Mouse (Mus musculus): Measurements from ENCODE around the gene Prkce.
"Not testable (repeated sequence)": the region's sequence is repeated elsewhere in the genome, so short reads cannot be mapped to it uniquely, and the experiment has no call there.

The Prkce gene

DNA sequence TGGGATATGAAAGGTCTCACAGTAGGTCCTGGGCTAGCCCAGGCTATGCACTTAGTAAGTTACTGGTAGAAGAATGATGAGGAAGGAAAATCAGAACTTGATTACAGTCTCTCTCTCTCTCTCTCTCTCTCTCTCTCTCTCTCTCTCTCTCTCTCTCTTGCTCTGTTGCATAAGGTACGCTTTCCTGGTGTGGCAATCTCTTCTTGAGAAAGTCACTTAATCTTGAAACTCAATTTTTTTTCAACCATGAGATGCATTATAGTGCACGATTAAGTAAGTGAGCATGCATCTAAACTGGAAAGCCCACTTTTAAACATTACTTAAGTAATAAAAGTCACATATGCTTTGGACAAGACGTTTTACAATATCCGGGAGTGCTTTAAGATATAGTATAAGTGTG lies 285.3 kb downstream of the Prkce start:
- DNase-seq (ENCODE audit: low spot score): no peak

- DNase-seq (ENCODE audit: low spot score): no peak
These were observed 286.2 kb downstream of the Prkce start for GRCm38 (mm10) chr17:86453673-86454350.

- DNase-seq (ENCODE audit: low spot score): no peak
These were observed 286.7 kb downstream of the Prkce start for GRCm38 (mm10) chr17:86454351-86454706.

DNA sequence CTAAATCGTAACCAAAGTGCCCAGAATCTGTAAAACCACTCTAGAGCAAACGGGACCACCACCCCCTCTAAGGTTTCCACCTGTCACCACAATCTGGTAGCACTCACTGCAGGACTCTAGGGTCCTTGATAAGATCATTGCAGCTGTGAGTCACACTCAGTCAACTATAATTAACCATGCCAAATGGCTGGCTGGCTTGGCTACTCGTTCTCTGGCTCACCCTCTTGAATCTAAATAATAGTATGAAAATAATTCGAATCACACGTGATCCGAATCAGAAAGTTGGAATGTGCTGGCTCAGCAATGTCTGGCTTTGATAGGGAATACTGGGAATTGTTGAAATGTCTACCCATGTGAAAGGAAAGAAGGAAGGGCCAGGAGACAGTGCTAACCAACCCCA lies 288.9 kb downstream of the Prkce start:
- DNase-seq (ENCODE audit: low spot score): no peak

DNA sequence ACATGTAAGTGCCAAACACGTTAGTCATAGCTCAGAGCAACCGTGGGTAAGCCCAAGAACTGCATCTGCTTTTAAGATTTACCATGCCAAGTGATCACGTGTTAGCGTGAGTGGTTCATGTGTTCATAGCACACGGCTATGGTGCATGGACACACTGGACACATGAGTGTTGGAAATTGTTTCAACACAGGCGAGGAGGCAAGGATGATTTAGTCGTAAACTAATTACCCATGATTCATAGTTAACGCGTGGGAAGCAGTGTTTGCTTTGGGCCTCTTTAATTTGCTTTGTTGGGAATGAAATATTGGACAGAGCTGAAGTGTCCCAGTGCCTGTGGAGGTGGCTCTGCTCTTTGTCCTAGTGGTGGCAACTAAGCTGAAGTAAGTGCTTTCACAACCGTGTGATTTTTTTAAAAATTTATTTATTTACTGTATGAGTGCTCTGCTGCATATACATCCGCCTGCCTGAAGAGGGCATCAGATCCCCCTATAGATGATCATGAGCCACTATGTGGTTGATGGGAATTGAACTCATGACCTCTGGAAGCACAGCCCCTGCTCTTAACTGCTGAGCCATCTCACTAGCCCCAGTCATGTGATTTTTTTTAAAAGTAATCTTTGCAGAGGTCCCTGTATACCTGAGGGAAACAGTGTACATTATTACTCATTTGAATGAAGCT lies 290.9 kb downstream of the Prkce start:
- DNase-seq (ENCODE audit: low spot score): no peak

- no peak for DNase-seq (ENCODE audit: low spot score)
These were observed 293.3 kb downstream of the Prkce start for GRCm38 (mm10) chr17:86460645-86461430.

- no peak for DNase-seq (ENCODE audit: low spot score)
These were observed 295.8 kb downstream of the Prkce start for GRCm38 (mm10) chr17:86463369-86463768.

DNA sequence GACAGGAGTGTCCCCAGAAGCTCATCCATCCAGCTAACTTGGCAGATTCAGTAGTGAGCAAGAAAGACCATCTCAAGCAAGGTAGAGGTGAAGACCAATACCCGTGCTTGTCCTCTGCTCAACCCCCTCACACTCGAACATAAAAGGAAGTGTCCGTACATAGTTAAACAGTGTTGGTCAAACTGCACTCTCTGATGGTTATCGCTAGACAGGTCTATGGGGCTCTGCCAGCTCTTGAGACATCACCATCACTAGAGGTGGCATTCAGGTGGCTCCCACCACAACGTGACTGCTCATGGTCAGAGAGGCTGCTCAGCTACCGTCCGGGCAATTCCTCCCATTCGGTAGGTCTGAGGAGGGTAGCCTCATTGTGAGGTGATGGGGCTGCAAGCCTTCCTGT lies 296.6 kb downstream of the Prkce start:
- no peak for DNase-seq (ENCODE audit: low spot score)

GRCm38 (mm10) chr17:86464689-86465363 lies 297.2 kb downstream of the Prkce start:
- no peak for DNase-seq (ENCODE audit: low spot score)

DNA sequence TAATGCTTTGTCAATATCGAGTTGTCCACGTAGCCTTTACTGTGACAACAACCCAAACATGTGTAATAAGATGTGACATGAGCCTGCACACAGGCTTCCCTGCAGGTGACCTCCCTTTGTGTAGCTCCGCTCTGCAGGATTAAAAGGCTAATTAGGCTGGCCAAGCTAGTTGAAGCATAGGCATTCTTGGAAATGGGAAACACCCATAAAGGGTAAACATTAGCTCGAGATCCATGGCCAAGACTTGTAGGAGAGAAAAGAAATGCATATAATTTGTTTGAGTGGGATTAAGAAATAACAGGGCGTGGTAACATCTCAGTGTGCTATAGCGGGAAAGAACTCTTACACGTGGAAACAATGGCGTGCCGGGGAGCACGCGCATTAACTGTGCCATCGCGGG lies 298.3 kb downstream of the Prkce start:
- no peak for DNase-seq (ENCODE audit: low spot score)

- no peak for DNase-seq (ENCODE audit: low spot score)
These were observed 298.8 kb downstream of the Prkce start for GRCm38 (mm10) chr17:86466412-86466811.

DNA sequence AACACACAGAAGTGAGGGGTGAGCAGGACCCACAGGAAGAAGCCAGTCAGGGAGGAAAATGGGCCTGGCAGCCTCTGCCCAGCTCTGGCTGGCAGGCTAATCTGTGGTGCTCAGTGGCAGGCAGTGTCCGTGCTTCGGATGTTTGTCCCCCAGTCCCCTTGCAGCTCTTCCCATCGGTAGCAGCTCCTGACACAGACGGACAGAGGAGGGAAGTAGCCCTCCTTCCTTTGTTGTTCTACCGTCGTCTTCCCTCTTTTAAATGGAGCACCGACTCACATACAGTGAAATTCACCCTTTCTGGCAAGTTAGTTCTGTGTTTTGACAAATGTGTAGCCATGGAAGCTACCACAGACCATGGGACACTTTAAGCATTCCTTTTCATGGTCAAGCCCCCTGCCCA lies 299.3 kb downstream of the Prkce start:
- no peak for DNase-seq (ENCODE audit: low spot score)

DNA sequence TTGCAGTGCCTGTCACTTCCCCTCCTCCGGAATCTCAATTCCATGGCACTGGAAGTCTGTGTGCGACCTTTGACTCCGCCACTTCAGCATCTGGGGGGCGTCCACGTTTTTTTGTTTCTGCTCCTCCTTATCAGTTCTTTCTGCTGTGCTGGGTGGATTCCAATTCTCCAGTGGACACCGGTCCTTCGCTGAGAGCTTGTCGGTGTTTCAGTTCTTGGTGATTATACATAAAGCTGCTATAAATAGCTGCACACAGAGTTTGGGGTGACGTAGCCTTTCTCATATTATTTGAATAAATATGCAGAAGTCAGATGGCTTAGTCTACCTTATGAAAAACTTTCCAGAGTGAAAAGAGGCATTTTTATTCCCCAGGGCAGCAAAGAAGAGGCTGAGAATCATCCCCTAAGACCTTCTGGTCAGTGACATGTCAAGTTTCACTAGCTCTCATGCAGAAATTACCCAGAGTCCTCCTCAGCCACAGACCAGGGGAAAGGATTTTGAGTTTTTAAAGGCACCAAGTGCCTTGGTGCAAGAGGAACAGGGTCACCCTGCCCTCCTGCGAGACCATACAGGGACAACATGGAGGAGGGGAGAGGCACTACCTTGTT lies 299.8 kb downstream of the Prkce start:
- DNase-seq (ENCODE audit: low spot score): no peak

- no peak for DNase-seq (ENCODE audit: low spot score)
These were observed 300.4 kb downstream of the Prkce start for GRCm38 (mm10) chr17:86467967-86468366.

DNA sequence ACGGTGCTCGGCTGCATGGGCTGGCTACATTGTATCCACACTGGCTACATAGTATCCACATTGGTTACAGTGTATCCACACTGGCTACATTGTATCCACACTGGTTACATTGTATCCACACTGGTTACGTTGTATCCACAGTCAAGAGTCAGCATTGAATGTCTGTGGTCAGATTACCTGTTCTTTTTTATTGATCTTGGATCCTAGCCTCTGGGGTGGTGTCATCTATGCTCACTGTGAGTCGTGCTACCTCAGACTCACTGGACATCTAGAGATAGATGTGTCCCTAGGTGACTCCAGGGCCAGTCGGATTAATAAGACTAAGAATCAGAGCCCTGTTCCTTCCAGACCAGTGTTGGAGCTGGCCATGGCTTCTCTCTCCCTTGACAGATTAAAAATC lies 302.6 kb downstream of the Prkce start:
- no peak for DNase-seq (ENCODE audit: low spot score)

DNA sequence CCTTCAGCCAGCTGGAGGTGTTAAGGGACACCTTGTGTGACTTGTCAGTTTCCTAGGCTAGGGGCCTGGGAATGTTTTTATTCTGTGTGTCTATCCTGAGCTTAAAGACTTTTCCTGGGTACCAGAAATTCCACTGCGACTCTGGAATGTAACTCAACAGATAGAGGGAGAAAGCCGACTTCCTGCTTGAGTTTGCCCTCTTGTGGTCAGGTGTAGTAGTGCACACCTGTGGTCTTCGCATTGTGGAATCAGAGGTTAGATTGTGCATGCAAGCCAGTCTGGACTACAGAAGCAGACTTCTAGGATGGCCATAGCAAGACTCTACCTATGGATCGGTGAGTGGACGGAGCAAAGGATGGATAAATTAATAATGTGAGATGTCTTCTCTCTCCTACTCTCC lies 304.1 kb downstream of the Prkce start:
- peak; percentile 71 for DNase-seq (ENCODE audit: low spot score)

DNA sequence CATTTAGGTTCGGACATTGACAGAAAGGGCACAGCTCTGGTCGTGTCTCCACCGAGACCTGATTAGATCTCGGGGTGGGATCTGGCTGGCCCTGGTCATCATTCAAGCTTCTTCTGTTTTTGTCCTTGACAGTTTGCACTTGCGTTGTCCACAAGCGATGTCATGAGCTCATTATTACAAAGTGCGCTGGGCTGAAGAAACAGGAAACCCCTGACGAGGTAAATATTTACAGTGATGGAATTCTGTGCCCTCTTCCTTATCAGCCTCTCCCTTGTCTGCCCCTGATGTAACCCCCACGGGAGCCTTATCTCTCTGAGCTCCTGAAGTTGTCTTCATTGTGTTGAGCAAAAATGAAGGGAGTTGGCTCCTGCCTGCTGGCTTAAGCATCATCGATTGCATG lies 309.1 kb downstream of the Prkce start:
- DNase-seq (ENCODE audit: low spot score): no peak

- not testable (repeated sequence) for DNase-seq (ENCODE audit: low spot score)
These were observed 309.8 kb downstream of the Prkce start for GRCm38 (mm10) chr17:86477401-86477800.

DNA sequence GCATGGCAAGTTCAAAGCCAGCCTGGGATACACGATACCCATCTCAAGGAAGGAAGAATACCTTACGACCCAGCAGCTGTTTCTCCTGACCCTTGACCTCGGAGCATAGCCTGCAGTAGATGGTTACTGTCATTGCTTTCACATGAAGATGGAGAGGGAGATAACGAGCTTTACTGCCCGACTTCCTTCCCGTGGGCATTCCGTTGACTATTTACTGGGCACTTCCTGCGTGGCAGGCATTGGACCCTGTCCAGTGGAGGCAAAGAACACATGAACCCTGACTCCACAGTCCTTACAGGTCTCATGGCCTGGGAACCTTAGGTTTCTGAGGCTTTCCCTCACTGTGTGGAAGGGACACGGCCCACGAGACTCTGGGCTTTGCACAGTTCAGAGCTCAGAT lies 311.8 kb downstream of the Prkce start:
- no peak for DNase-seq (ENCODE audit: low spot score)

GRCm38 (mm10) chr17:86482675-86483074 lies 315.1 kb downstream of the Prkce start:
- DNase-seq (ENCODE audit: low spot score): no peak

DNA sequence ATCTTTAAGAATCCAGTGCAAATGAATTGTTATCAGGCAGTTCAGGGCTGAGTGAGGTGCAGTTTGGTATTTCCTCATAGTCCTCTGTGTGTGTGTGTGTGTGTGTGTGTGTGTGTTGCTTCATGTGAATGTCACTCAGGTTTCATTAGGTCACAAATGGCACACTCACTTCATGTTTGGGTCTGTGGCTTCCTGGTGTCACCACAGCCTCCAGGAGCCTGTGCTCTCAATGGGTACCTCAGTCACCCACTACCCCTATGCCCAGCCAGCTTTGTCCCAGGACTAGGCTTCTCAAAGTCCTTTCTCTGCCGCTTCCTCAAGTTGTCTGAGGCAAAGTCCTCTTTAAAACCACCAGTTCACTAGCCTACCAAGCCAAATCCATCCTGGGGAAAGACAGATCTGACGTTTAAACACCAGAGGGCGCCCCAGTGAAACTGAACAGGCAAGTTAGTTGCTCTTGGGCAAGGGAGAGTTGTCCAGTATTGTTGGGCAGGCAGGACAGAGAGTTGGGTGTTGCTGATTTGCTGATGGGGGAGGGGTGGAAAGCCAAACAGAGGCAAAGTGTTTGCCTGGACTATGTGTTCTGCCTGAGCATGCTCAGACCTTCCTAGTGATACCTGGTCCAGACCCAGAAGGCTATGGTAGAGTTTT lies 316.6 kb downstream of the Prkce start:
- peak; percentile 85 for DNase-seq (ENCODE audit: low spot score)

DNA sequence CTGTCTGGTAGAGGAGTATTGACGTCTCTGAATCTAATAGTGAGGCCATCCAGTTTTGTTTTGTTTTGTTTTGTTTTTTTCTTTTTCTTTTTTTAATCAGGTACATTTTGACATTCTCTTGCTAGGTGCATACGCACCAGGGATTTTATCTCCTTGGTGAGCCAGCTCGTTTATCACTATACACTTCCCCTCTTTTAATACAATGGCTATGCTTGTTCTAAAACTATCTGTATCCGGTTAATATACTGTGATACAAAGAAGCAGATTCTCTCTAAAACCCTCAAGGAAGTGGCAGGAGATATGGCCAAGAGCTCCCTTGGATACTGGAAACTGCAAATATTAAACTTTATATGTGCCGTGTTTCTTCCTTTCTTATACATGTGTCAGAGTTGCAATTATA lies 319.1 kb downstream of the Prkce start:
- no peak for DNase-seq (ENCODE audit: low spot score)
